Mouse (Mus musculus) liver, adult 2 months (tissue): Measurements from ENCODE around the gene Fam216a. TPM values are rescaled to one million over a fixed set of nuclear protein-coding genes. Genes with fewer than 3 reads are reported as not detected.

Source experiments
- DNase-seq: peaks from one replicate; pipeline ENCODE4 v3.0.0-alpha.2; 2011; ENCODE audit warnings: low read depth, low spot score; ENCODE audit errors: extremely low read depth
- H3K27ac ChIP-seq: fragments of 200-500 bp; replicated peaks from 2 replicates; pipeline ENCODE4 v1.5.1; 2012; ENCODE audit warnings: low read depth, mild to moderate bottlenecking, control low read depth, inconsistent platforms, low read length; ENCODE audit not compliant: insufficient read depth
- H3K27me3 ChIP-seq: fragments of 200-500 bp; 2 replicates; pipeline ENCODE4 v1.6.1; 2012; ENCODE audit warnings: mild to moderate bottlenecking, moderate library complexity, low read length, inconsistent platforms; ENCODE audit not compliant: control insufficient read depth, insufficient read depth
- H3K36me3 ChIP-seq: fragments of 200-500 bp; 2 replicates; pipeline ENCODE4 v1.6.1; 2012; ENCODE audit warnings: low read length, inconsistent platforms; ENCODE audit not compliant: control insufficient read depth, insufficient read depth
- H3K4me1 ChIP-seq: fragments of 200-500 bp; 2 replicates; pipeline ENCODE4 v1.6.1; 2011; ENCODE audit warnings: low read length; ENCODE audit not compliant: control insufficient read depth, insufficient read depth
- H3K4me3 ChIP-seq: fragments of 200-500 bp; 2 replicates; pipeline ENCODE4 v1.5.1; 2011; ENCODE audit warnings: low read depth, mild to moderate bottlenecking, control low read depth, low read length, moderate library complexity; ENCODE audit not compliant: insufficient read depth
- H3K79me2 ChIP-seq: fragments of 200-500 bp; 2 replicates; pipeline ENCODE4 v1.6.1; 2012; ENCODE audit warnings: inconsistent platforms, mild to moderate bottlenecking, low read length, moderate library complexity; ENCODE audit not compliant: control insufficient read depth, insufficient read depth
- H3K9ac ChIP-seq: fragments of 200-500 bp; 2 replicates; pipeline ENCODE4 v1.6.1; 2012; ENCODE audit warnings: low read depth, mild to moderate bottlenecking, control low read depth, inconsistent platforms, low read length
- CTCF ChIP-seq: fragments of 200-500 bp; IDR thresholded peaks from 2 replicates; pipeline ENCODE4 v1.5.1; 2011; ENCODE audit warnings: low read depth, low read length, control low read depth
- POLR2A ChIP-seq: fragments of 200-500 bp; IDR thresholded peaks from 2 replicates; pipeline ENCODE4 v1.6.1; 2011; ENCODE audit warnings: low read length, control low read depth; ENCODE audit not compliant: insufficient read depth; ENCODE audit errors: extremely low read depth
- WGBS: fragments of 180-500 bp; shearing (Covaris S2); methylation state at CpG from one replicate; pipeline ENCODE4 v1.1.7; 2018; 5-methylcytosine and 5-hydroxymethylcytosine counted together
- polyA plus RNA-seq: library from polyadenylated mRNA; depleted of rRNA; stranded (reverse); fragments of >200 nt; gene quantifications from 2 replicates; pipeline ENCODE4 v1.2.3, GENCODE M21; 2012
- total RNA-seq: library from RNA; depleted of rRNA; stranded (reverse); fragments of >200 nt; gene quantifications from 2 replicates; pipeline ENCODE4 v1.2.3, GENCODE M21; 2014

Gene Fam216a
- total and polyA plus RNA-seq, 2 experiments: 3.4 to 4.2 TPM

- no peaks in the 10 kb centered on the region for H3K79me2 ChIP-seq
- peaks cover 8% of the 10 kb centered on the region for H3K4me1 ChIP-seq
- WGBS: 83% methylated on average over 13 of the region's 13 CpGs
- TF ChIP-seq POLR2A (no peak), CTCF (no peak)
- H3K9ac ChIP-seq: no peak overlapping the region
- peak; percentile 45 for DNase-seq
- no peak overlapping the region for H3K4me3 ChIP-seq
- H3K27me3 ChIP-seq: no peaks in the 10 kb centered on the region
- peak overlapping the region; percentile 20; the same call in 1 of the 2 replicates for H3K27ac ChIP-seq
- peaks cover 21% of the 10 kb centered on the region; the same call in 1 of the 2 replicates for H3K36me3 ChIP-seq
Observed at GRCm38 (mm10) chr5:122402160-122402559, 30.0 kb upstream of the Fam216a start.

GRCm38 (mm10) chr5:122401303-122401640 lies 29.1 kb upstream of the Fam216a start:
- H3K27ac ChIP-seq: peak overlapping the region; percentile 16; the same call in 1 of the 2 replicates
- TF ChIP-seq CTCF (peak; percentile 96), POLR2A (no peak)
- no peak overlapping the region for H3K4me3 ChIP-seq
- peaks cover 8% of the 10 kb centered on the region for H3K4me1 ChIP-seq
- H3K27me3 ChIP-seq: no peaks in the 10 kb centered on the region
- no peak for DNase-seq
- WGBS: 26% methylated on average over 8 of the region's 8 CpGs
- H3K36me3 ChIP-seq: peaks cover 15% of the 10 kb centered on the region; the same call in 1 of the 2 replicates
- no peaks in the 10 kb centered on the region for H3K79me2 ChIP-seq
- H3K9ac ChIP-seq: no peak overlapping the region

- TF ChIP-seq POLR2A: no peak
- TF ChIP-seq CTCF: no peak
- Histone ChIP-seq H3K36me3 (peaks cover 12% of the 10 kb centered on the region; the same call in 1 of the 2 replicates), H3K4me3 (no peak overlapping the region), H3K79me2 (no peaks in the 10 kb centered on the region), H3K4me1 (peaks cover 8% of the 10 kb centered on the region), H3K27me3 (no peaks in the 10 kb centered on the region), H3K9ac (no peak overlapping the region), H3K27ac (peak overlapping the region; percentile 58)
- 26% methylated on average over 18 of the region's 18 CpGs for WGBS
- DNase-seq: peak; percentile 92
Observed at GRCm38 (mm10) chr5:122400628-122401302, 28.6 kb upstream of the Fam216a start.

- H3K4me1 ChIP-seq: peaks cover 9% of the 10 kb centered on the region
- peaks cover 1% of the 10 kb centered on the region; the same call in 1 of the 2 replicates for H3K79me2 ChIP-seq
- TF ChIP-seq CTCF (no peak), POLR2A (no peak)
- H3K9ac ChIP-seq: no peak overlapping the region
- no peaks in the 10 kb centered on the region for H3K27me3 ChIP-seq
- 94% methylated on average over 8 of the region's 8 CpGs for WGBS
- no peak overlapping the region for H3K4me3 ChIP-seq
- H3K36me3 ChIP-seq: peaks cover 8% of the 10 kb centered on the region; the same call in 1 of the 2 replicates
- H3K27ac ChIP-seq: peak overlapping the region; percentile 58; the same call in 1 of the 2 replicates
- no peak for DNase-seq
Observed at GRCm38 (mm10) chr5:122399871-122400270, 27.7 kb upstream of the Fam216a start.

GRCm38 (mm10) chr5:122397495-122397894 lies 25.3 kb upstream of the Fam216a start:
- DNase-seq: no peak
- H3K9ac ChIP-seq: no peak overlapping the region
- TF ChIP-seq CTCF: no peak
- no peak for TF ChIP-seq POLR2A
- peaks cover 11% of the 10 kb centered on the region; the same call in 1 of the 2 replicates for H3K79me2 ChIP-seq
- peaks cover 2% of the 10 kb centered on the region; the same call in 1 of the 2 replicates for H3K36me3 ChIP-seq
- peaks cover 11% of the 10 kb centered on the region for H3K4me1 ChIP-seq
- 93% methylated on average over 8 of the region's 8 CpGs for WGBS
- H3K27me3 ChIP-seq: no peaks in the 10 kb centered on the region
- H3K4me3 ChIP-seq: no peak overlapping the region
- H3K27ac ChIP-seq: peak overlapping the region; percentile 35

GRCm38 (mm10) chr5:122396791-122397190 lies 24.6 kb upstream of the Fam216a start:
- Histone ChIP-seq H3K36me3 (peaks cover 1% of the 10 kb centered on the region; the same call in 1 of the 2 replicates), H3K9ac (peak overlapping the region; percentile 38; the same call in 1 of the 2 replicates), H3K27me3 (no peaks in the 10 kb centered on the region), H3K79me2 (peaks cover 11% of the 10 kb centered on the region; the same call in 1 of the 2 replicates), H3K4me3 (peak overlapping the region; percentile 14), H3K27ac (peak overlapping the region; percentile 67), H3K4me1 (peaks cover 13% of the 10 kb centered on the region)
- TF ChIP-seq POLR2A (no peak), CTCF (no peak)
- peak; percentile 24 for DNase-seq
- 72% methylated on average over 10 of the region's 10 CpGs for WGBS
